Mouse (Mus musculus) cerebellum, postnatal 25 days (tissue): ENCODE results near the gene Cdhr2.

Experiments used
- DNase-seq, 2 experiments: peaks; one replicate each; pipeline ENCODE4 v3.0.0; 2021; ENCODE audit warnings: mixed read lengths in 2 of 2

Cdhr2 gene

GRCm38 (mm10) chr13:54701243-54701642 lies at the start of gene Cdhr2:
Gene Cdhr2 (plus strand): TSS chr13:54701461.
- no peak for DNase-seq

GRCm38 (mm10) chr13:54660877-54661276 lies 40.4 kb upstream of the Cdhr2 start:
- DNase-seq, result no peak

GRCm38 (mm10) chr13:54661358-54661757 lies 39.9 kb upstream of the Cdhr2 start:
- no peak for DNase-seq

- no peak for DNase-seq
These were observed 37.3 kb upstream of the Cdhr2 start for GRCm38 (mm10) chr13:54663999-54664398.

- no peak for DNase-seq
These were observed 36.8 kb upstream of the Cdhr2 start for GRCm38 (mm10) chr13:54664509-54664908.

- no peak for DNase-seq
These were observed 36.2 kb upstream of the Cdhr2 start for GRCm38 (mm10) chr13:54665062-54665461.

GRCm38 (mm10) chr13:54670491-54670890 lies 30.8 kb upstream of the Cdhr2 start:
- DNase-seq, result no peak

GRCm38 (mm10) chr13:54675895-54676590 lies 25.2 kb upstream of the Cdhr2 start:
- no peak for DNase-seq

GRCm38 (mm10) chr13:54678263-54678662 lies 23.0 kb upstream of the Cdhr2 start:
- no peak for DNase-seq

- DNase-seq, result no peak
These were observed 20.9 kb upstream of the Cdhr2 start for GRCm38 (mm10) chr13:54680184-54680853.

GRCm38 (mm10) chr13:54681291-54681690 lies 20.0 kb upstream of the Cdhr2 start:
- no peak for DNase-seq

- no peak for DNase-seq
These were observed 18.0 kb upstream of the Cdhr2 start for GRCm38 (mm10) chr13:54683301-54683700.

GRCm38 (mm10) chr13:54684140-54684896 lies 16.9 kb upstream of the Cdhr2 start:
- no peak for DNase-seq

- DNase-seq, result peak; percentile 47 to 70
These were observed 16.1 kb upstream of the Cdhr2 start for GRCm38 (mm10) chr13:54685174-54685573.

GRCm38 (mm10) chr13:54686139-54687053 lies 14.9 kb upstream of the Cdhr2 start:
- no peak for DNase-seq

- peak; percentile 74 to 81 for DNase-seq
These were observed 14.2 kb upstream of the Cdhr2 start for GRCm38 (mm10) chr13:54687096-54687495.

- DNase-seq, result peak; percentile 99
These were observed 13.5 kb upstream of the Cdhr2 start for GRCm38 (mm10) chr13:54687575-54688424.

- DNase-seq, result no peak
These were observed 11.0 kb upstream of the Cdhr2 start for GRCm38 (mm10) chr13:54690151-54690740.

GRCm38 (mm10) chr13:54691737-54692136 lies 9.5 kb upstream of the Cdhr2 start:
- DNase-seq, result no peak

GRCm38 (mm10) chr13:54692711-54693557 lies 8.3 kb upstream of the Cdhr2 start:
- DNase-seq, result no peak
